Mouse (Mus musculus): Measurements from ENCODE around the gene Usp36. TPM values are rescaled to one million over a fixed set of nuclear protein-coding genes. Genes with fewer than 3 reads are reported as not detected.

Usp36 gene
- polyA plus RNA-seq, 1 experiment from 2014 or later = 25.6 TPM

DNA sequence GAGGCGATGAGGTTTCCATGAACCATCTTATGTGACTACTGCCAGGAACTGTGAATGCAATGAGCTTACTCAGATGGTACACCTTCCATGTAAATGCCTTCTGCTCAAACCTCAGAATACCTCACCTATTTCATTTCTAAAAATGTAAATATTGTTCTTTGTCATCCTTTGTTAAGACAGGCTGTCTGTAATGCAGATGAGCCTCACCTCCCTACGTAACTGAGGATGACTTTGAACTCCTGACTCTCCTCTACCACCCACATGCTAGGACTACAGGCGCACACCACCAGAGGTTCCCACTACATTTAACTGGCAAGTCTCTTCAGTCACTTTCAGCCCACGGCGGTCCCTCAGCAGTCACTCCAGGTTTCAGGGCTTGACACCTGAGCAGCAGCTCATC lies 67.1 kb downstream of the Usp36 start:
- H3K4me3 ChIP-seq = no peak overlapping the region
- peaks cover 33% of the 10 kb centered on the region for H3K4me1 ChIP-seq
- 88% methylated on average over 5 of the region's 5 CpGs for WGBS
- no peaks in the 10 kb centered on the region for H3K36me3 ChIP-seq
- H3K9me3 ChIP-seq (replicated peaks) = no peaks in the 10 kb centered on the region
- H3K27ac ChIP-seq = no peak overlapping the region
- no peak for DNase-seq (ENCODE audit: low spot score)
- no peaks in the 10 kb centered on the region for H3K27me3 ChIP-seq (ENCODE audit: low read depth, poor library complexity, severe bottlenecking)

DNA sequence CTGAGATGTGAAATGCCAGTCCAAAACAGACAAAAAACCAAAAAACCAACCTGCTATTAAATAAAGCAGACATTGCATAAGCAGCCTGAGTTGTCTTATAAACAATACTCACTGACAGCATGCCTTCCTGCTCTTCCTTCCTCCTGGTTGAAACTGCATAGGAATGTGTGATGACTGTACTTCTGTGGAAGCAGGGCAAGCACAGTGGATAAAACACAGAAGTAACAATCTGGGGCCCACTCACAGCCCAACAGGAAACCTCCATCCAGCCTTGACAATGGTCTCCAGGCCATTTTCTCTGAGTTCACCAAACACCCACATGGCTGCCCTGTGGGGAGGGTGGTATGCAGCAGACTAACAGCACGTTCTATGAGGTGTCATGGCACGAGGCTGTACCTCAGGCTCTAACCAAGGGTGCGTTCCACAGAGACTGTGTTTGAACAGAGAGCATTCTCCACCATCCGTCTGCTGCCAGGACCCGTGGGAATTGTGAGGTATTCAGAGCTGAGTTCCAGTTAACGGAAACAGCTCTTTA lies 67.6 kb downstream of the Usp36 start:
- no peak overlapping the region for H3K4me3 ChIP-seq
- no peak overlapping the region for H3K27ac ChIP-seq
- H3K27me3 ChIP-seq (ENCODE audit: low read depth, poor library complexity, severe bottlenecking) = no peaks in the 10 kb centered on the region
- WGBS = 80% methylated on average over 6 of the region's 6 CpGs
- no peaks in the 10 kb centered on the region for H3K36me3 ChIP-seq
- H3K4me1 ChIP-seq = peaks cover 33% of the 10 kb centered on the region
- no peaks in the 10 kb centered on the region for H3K9me3 ChIP-seq (replicated peaks)
- no peak for DNase-seq (ENCODE audit: low spot score)

DNA sequence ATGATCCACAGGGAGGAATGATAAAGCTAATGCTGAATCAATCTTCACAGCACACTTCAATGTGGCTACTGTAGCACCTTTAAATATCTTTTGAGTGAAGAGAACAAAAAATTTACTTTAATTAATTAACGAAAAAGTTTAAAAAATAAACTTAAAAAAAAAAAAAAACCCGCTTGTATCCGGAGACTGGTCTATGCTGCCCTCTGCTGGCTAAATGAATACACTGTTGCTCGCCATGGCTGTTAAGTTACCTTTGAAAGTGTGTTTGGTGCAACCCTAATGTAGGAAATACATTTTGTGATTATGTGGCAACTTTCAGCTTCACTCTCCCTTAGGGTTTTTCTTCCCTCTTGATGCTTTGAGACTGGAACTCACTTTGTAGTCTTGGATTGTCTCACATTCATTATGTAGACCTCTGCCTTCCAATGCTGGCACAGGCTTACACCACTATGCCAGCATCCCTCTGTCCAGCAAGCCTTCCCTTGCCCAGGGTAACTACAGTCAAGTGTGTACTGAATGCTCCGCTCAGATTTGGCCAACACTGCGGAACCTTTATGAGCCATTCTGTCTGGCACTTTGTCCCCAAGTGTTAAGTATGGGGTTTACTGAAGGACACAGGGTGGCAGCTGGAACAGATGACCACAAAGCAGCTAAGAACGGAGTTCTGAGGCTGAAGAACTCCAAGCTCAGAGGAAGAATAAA lies 69.3 kb downstream of the Usp36 start:
- H3K27me3 ChIP-seq (ENCODE audit: low read depth, poor library complexity, severe bottlenecking) = no peaks in the 10 kb centered on the region
- DNase-seq (ENCODE audit: low spot score) = no peak
- 23% methylated on average over 7 of the region's 7 CpGs for WGBS
- H3K4me3 ChIP-seq = no peak overlapping the region
- no peak overlapping the region for H3K27ac ChIP-seq
- H3K36me3 ChIP-seq = no peaks in the 10 kb centered on the region
- peaks cover 25% of the 10 kb centered on the region for H3K4me1 ChIP-seq
- no peaks in the 10 kb centered on the region for H3K9me3 ChIP-seq (replicated peaks)

DNA sequence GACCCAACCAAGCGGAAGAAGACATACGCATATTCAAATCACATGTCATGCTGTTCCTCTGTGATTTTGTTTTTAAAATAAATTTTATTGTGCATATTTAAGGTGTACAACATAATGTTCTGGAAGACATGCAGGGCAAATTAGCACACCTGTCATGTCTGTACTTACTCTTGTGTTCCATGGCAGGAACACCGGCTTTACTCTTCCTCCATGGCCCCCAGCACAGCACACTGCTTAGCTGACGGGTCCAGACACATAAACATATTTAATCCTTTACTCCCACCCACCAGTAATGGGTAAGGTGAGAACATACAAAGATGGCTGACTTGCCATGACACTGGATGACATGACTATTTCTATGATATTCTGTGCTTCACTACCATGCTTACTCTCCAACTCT lies 71.0 kb downstream of the Usp36 start:
- no peaks in the 10 kb centered on the region for H3K36me3 ChIP-seq
- no peaks in the 10 kb centered on the region for H3K9me3 ChIP-seq (replicated peaks)
- H3K27me3 ChIP-seq (ENCODE audit: low read depth, poor library complexity, severe bottlenecking) = no peaks in the 10 kb centered on the region
- WGBS = 92% methylated on average over 4 of the region's 4 CpGs
- peaks cover 22% of the 10 kb centered on the region for H3K4me1 ChIP-seq
- no peak overlapping the region for H3K27ac ChIP-seq
- DNase-seq (ENCODE audit: low spot score) = no peak
- no peak overlapping the region for H3K4me3 ChIP-seq

DNA sequence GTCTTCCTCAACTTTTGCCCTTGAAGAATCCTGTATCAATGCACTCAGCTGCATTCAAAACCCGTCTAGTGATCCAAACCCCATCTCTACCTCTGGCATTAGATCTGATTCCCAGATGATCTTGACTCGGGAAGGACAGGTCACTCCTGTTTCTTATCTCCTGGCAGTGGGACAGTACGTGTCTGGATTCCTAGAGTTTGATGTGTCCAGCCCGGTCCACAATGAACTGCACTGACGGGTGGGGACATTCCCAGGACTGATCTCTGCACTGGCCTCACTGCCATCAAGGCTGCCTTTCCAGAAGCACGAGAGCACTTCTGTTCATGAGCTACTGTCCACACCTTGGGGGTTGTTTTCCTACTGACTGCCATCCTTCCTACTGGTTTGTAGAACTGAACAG lies 73.6 kb downstream of the Usp36 start:
- Histone ChIP-seq H3K36me3 (no peaks in the 10 kb centered on the region), H3K9me3 (replicated peaks) (no peaks in the 10 kb centered on the region), H3K27me3 (ENCODE audit: low read depth, poor library complexity, severe bottlenecking) (no peaks in the 10 kb centered on the region), H3K4me3 (no peak overlapping the region), H3K4me1 (peaks cover 28% of the 10 kb centered on the region), H3K27ac (no peak overlapping the region)
- 86% methylated on average over 6 of the region's 6 CpGs for WGBS
- DNase-seq (ENCODE audit: low spot score) = no peak

DNA sequence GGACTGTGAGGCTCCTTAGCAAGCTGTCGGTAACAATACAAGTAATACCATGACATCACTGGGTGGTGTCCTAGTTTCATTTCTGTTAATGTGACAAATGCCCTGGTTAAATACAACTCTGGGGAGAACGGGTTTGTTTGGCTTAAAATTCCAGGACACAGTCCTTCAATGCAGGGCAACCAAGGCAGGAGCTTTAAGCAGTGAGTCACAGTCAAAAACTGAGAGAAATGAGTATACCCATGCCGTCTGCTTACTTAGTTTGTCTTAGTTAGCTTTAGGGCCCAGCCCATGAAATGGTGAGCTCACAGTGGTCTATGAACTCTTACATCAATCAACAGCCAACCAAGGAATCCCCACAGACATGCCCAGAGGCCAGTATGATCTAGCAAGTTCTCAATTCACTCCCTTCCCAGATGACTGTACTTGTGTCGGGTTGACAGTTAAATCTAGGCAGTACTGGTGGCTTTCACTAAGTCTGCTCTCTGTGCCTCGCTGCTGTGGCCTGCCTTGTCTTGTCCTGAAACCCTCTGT lies 74.1 kb downstream of the Usp36 start:
- H3K4me1 ChIP-seq = peaks cover 30% of the 10 kb centered on the region
- DNase-seq (ENCODE audit: low spot score) = no peak
- no peak overlapping the region for H3K4me3 ChIP-seq
- no peaks in the 10 kb centered on the region for H3K27me3 ChIP-seq (ENCODE audit: low read depth, poor library complexity, severe bottlenecking)
- WGBS = 84% methylated on average over 5 of the region's 5 CpGs
- no peaks in the 10 kb centered on the region for H3K36me3 ChIP-seq
- no peak overlapping the region for H3K27ac ChIP-seq
- no peaks in the 10 kb centered on the region for H3K9me3 ChIP-seq (replicated peaks)

DNA sequence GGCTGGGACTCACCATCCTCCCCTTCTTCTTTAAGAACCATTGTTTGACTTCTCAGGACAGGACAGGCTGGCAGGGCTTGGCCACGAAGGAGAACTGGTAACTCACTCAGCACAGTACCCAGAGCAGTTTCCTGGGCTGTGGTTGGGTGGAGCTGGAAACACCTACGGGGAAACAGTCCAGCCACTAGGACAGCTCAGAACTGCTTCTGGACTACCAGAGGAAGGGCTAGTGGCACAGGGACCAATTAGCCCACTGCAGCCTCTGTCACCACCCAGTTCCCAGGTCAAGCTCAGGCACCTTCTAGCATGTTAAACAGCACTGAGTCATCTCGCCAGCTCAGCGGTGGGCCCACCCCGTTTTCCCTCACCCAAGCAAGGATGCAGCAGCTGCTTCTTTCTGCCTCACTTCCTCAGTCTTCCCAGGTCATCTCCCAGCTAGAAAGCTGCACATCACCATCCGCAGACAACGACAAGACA lies 77.4 kb downstream of the Usp36 start:
- Histone ChIP-seq H3K4me1 (peaks cover 59% of the 10 kb centered on the region), H3K9me3 (replicated peaks) (no peaks in the 10 kb centered on the region), H3K27ac (peak overlapping the region; percentile 42; the same call in 1 of the 2 replicates), H3K27me3 (ENCODE audit: low read depth, poor library complexity, severe bottlenecking) (no peaks in the 10 kb centered on the region), H3K4me3 (no peak overlapping the region), H3K36me3 (no peaks in the 10 kb centered on the region)
- DNase-seq (ENCODE audit: low spot score) = no peak
- 79% methylated on average over 7 of the region's 7 CpGs for WGBS

DNA sequence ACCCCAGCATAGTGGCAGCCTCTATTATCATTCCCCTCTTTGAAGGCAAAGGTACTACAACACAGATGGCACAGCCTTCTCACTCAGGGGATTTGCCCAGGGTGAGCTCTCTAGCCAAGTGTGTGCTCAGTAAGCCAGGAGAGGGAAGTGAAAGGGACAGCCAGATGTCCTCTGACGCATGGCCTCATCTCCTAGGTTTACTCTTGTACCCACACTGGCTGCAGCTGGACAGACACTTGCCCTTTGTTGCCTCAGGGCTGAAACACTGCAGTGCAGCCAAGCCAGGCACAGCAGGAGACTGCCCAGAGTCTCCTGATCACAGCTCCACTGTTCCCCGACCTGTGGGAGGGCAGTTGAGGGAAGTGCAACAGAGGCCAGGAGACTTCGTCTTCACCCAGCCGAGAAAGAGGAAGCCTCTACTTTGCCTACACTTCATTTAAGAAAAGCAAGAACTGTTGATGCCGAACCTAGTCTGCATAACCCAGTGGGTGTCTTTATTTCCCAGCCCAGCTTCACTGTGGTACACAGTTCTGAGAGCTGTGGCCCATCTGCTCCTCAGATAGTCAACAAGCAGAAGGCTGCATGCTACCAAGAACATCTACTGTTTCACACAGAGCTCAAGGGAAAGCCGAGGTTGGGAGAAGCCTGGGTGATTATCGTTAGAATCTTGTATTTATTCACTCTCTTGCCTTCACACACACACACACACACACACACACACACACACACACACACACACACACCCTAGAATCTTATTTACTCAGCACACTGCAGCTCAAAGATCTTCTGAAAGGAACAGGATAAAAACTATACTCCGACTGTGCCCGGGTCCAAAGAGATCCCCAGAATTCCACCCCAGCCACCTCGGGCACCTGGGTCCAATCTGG lies 78.1 kb downstream of the Usp36 start:
- H3K27me3 ChIP-seq (ENCODE audit: low read depth, poor library complexity, severe bottlenecking) = no peaks in the 10 kb centered on the region
- H3K4me3 ChIP-seq = no peak overlapping the region
- H3K27ac ChIP-seq = peak overlapping the region; percentile 42
- no peak for DNase-seq (ENCODE audit: low spot score)
- no peaks in the 10 kb centered on the region for H3K9me3 ChIP-seq (replicated peaks)
- H3K4me1 ChIP-seq = peaks cover 66% of the 10 kb centered on the region
- 64% methylated on average over 10 of the region's 10 CpGs for WGBS
- H3K36me3 ChIP-seq = no peaks in the 10 kb centered on the region

DNA sequence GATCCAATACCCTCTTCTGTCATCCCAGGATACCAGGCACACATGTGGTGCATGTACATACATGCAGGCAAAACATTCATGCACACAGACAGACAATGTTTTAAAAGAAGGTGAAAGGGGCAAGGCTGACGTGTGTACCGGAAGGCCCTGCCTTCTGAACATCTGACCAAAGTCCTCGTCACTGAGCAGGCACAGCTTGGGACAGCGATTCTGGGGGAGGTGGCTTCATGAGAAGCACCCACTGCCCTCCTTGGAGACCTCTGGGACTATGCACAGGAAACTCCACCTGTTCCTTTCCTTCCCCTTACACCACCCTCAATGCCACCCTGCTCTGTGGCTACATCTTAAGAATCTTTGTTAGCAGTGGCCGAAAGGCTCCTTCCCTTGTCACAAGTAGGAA lies 79.1 kb downstream of the Usp36 start:
- Histone ChIP-seq H3K27me3 (ENCODE audit: low read depth, poor library complexity, severe bottlenecking) (no peaks in the 10 kb centered on the region), H3K27ac (0 out of 2 replicates have a peak overlapping the region, but pooled peaks have one; percentile 42), H3K4me1 (peaks cover 68% of the 10 kb centered on the region), H3K4me3 (no peak overlapping the region), H3K36me3 (no peaks in the 10 kb centered on the region), H3K9me3 (replicated peaks) (no peaks in the 10 kb centered on the region)
- WGBS = 91% methylated on average over 5 of the region's 5 CpGs
- no peak for DNase-seq (ENCODE audit: low spot score)

DNA sequence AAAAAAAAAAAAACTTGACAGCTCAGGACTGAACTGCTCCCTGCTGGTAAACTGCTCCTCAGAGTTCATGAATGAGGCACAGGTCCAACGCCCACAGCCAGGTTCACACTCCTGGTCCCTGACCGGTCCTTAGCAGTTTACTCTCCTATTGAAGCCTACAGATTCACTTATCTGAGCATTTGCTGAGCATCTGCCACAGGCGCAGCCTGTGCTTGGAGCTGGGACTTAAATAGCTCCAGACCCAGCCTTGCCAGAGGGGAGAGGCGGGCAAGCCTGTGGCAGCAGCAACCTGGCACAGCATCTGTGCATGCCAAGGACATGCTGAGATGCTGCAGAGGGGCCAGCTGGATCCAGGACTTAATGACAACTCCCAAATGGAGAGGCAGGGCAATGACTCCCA lies 79.9 kb downstream of the Usp36 start:
- DNase-seq (ENCODE audit: low spot score) = no peak
- Histone ChIP-seq H3K36me3 (no peaks in the 10 kb centered on the region), H3K4me1 (peaks cover 68% of the 10 kb centered on the region), H3K4me3 (no peak overlapping the region), H3K27me3 (ENCODE audit: low read depth, poor library complexity, severe bottlenecking) (no peaks in the 10 kb centered on the region), H3K9me3 (replicated peaks) (no peaks in the 10 kb centered on the region), H3K27ac (peak overlapping the region; percentile 51)
- whole genome bisulfite sequencing = 87% methylated on average over 4 of the region's 4 CpGs
